Mouse (Mus musculus) mature B cell (primary cell): ENCODE measurements around the gene Crx.

ENCODE experiments used
- in situ Hi-C: fragments of 300-500 bp; cut with MboI; formaldehyde crosslinking; loops from 2 replicates; pipeline ENCODE4 v1.14.3; 2019

Gene Crx

DNA sequence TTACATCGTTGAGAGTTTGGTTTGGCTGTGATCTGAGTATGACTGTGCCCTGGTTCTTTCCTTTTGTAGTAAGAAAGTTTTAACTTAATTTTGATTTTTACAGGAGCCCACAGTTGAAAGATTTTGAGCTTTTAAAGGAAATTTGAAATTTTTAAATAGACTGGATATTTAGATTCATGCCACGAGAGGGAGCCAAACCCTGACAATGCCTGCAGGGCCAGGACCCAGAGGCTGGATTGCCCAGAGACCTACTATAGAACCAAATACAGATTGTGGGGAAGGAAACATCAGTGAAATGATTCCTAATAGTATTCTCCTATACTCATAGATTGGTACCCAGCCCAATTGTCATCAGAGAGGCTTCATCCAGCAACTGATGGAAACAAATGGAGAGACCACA lies 20.1 kb downstream of the Crx start:
- in situ Hi-C loops, result no loop called here

- in situ Hi-C loops, result no loop called here
Observed at GRCm38 (mm10) chr7:15839578-15839977, 40.2 kb downstream of the Crx start, which contains the start of gene Obox6. TSS of gene Obox6 (minus strand) at chr7:15839678.
